Mouse (Mus musculus) intestine, embryonic 16.5 days (tissue): Measurements from ENCODE around the gene Acad12. TPM values are rescaled to one million over a fixed set of nuclear protein-coding genes. Genes with fewer than 3 reads are reported as not detected.
A peak's percentile ranks its signal among the peaks of the same experiment; 100 is the strongest.
"Not testable (repeated sequence)": the region's sequence is repeated elsewhere in the genome, so short reads cannot be mapped to it uniquely, and the experiment has no call there.

Source experiments
- ATAC-seq: fragments of 200-750 bp; cut with Nextera tagmentation; 2 replicates; pipeline ENCODE4 v1.8.0; 2017; ENCODE audit warnings: moderate TSS enrichment, moderate library complexity
- H3K27ac ChIP-seq: fragments of 300-500 bp; sonication (generic); 2 replicates; pipeline ENCODE4 v1.5.1; 2014; ENCODE audit warnings: mild to moderate bottlenecking, low read length
- H3K27me3 ChIP-seq: fragments of 300-500 bp; sonication (generic); replicated peaks from 2 replicates; pipeline ENCODE4 v1.6.1; 2014; ENCODE audit warnings: low read length, control low read depth, mixed read lengths; ENCODE audit not compliant: control insufficient read depth, insufficient read depth
- H3K36me3 ChIP-seq: fragments of 300-500 bp; sonication (generic); 2 replicates; pipeline ENCODE4 v1.6.1; 2014; ENCODE audit warnings: low read length, control low read depth; ENCODE audit not compliant: control insufficient read depth, insufficient read depth
- H3K4me1 ChIP-seq: fragments of 300-500 bp; sonication (generic); 2 replicates; pipeline ENCODE4 v1.6.1; 2014; ENCODE audit warnings: low read length, control low read depth, mixed read lengths; ENCODE audit not compliant: control insufficient read depth, insufficient read depth
- H3K4me2 ChIP-seq: fragments of 300-500 bp; sonication (generic); 2 replicates; pipeline ENCODE4 v1.6.1; 2014; ENCODE audit warnings: low read depth, low read length, control low read depth
- H3K4me3 ChIP-seq: fragments of 300-500 bp; sonication (generic); 2 replicates; pipeline ENCODE4 v1.5.1; 2014; ENCODE audit warnings: mild to moderate bottlenecking, low read length
- H3K9ac ChIP-seq: fragments of 300-500 bp; sonication (generic); 2 replicates; pipeline ENCODE4 v1.6.1; 2014; ENCODE audit warnings: low read depth, low read length
- H3K9me3 ChIP-seq: fragments of 300-500 bp; sonication (generic); 2 replicates; pipeline ENCODE4 v1.6.1; 2016; ENCODE audit warnings: low read length, control low read depth; ENCODE audit not compliant: control insufficient read depth
- WGBS: fragments of 180-500 bp; shearing (Covaris S2); extraction: QIAGEN DNeasy Blood & Tissue Kit; methylation state at CpG from one replicate; pipeline ENCODE4 v1.1.7; 2014; 5-methylcytosine and 5-hydroxymethylcytosine counted together
- polyA plus RNA-seq: library from polyadenylated mRNA; unstranded; fragments of >200 nt; fragmentation: Nextera tagmentation; extraction: Ambion mirVana; gene quantifications from 2 replicates; pipeline ENCODE4 v1.2.1, GENCODE M21; 2015

Acad12 gene
- polyA plus RNA-seq, 1 experiment from 2014 or later = 4.5 TPM

GRCm38 (mm10) chr5:121623241-121623640 lies 4.5 kb upstream of the Acad12 start:
- ATAC-seq = no peak
- Histone ChIP-seq H3K4me2 (no peak overlapping the region), H3K4me3 (no peak overlapping the region), H3K4me1 (no peaks in the 10 kb centered on the region; the same call in 1 of the 2 replicates), H3K27me3 (no peaks in the 10 kb centered on the region), H3K27ac (no peak overlapping the region), H3K9ac (no peak overlapping the region), H3K36me3 (no peaks in the 10 kb centered on the region), H3K9me3 (no peaks in the 10 kb centered on the region)
- WGBS = 80% methylated on average over 3 of the region's 3 CpGs

GRCm38 (mm10) chr5:121621102-121621501 lies 2.4 kb upstream of the Acad12 start:
- H3K4me2 ChIP-seq = no peak overlapping the region
- no peak overlapping the region for H3K27ac ChIP-seq
- 96% methylated on average over 5 of the region's 5 CpGs for WGBS
- no peaks in the 10 kb centered on the region; the same call in 1 of the 2 replicates for H3K4me1 ChIP-seq
- H3K27me3 ChIP-seq = no peaks in the 10 kb centered on the region
- no peak overlapping the region for H3K9ac ChIP-seq
- ATAC-seq = no peak
- no peaks in the 10 kb centered on the region for H3K36me3 ChIP-seq
- H3K9me3 ChIP-seq = no peaks in the 10 kb centered on the region
- H3K4me3 ChIP-seq = no peak overlapping the region

GRCm38 (mm10) chr5:121614921-121615320 lies 3.8 kb downstream of the Acad12 start:
- WGBS = 76% methylated on average over 3 of the region's 3 CpGs

GRCm38 (mm10) chr5:121612036-121612435 lies 6.7 kb downstream of the Acad12 start:
- Histone ChIP-seq H3K4me1 (no peaks in the 10 kb centered on the region), H3K4me3 (no peak overlapping the region), H3K27ac (no peak overlapping the region), H3K9me3 (no peaks in the 10 kb centered on the region), H3K36me3 (no peaks in the 10 kb centered on the region), H3K27me3 (no peaks in the 10 kb centered on the region), H3K9ac (no peak overlapping the region), H3K4me2 (no peak overlapping the region)
- WGBS = 77% methylated on average over 6 of the region's 6 CpGs
- ATAC-seq = no peak

More at GRCm38 (mm10) chr5:121614921-121615320, 3.8 kb downstream of the Acad12 start:
- not testable (repeated sequence) for H3K36me3 ChIP-seq, H3K27me3 ChIP-seq, H3K4me2 ChIP-seq, H3K9ac ChIP-seq, H3K9me3 ChIP-seq, H3K4me3 ChIP-seq, ATAC-seq, H3K4me1 ChIP-seq, H3K27ac ChIP-seq

- H3K9me3 ChIP-seq, H3K27ac ChIP-seq, H3K4me1 ChIP-seq, H3K4me3 ChIP-seq, H3K27me3 ChIP-seq, ATAC-seq, H3K4me2 ChIP-seq, H3K9ac ChIP-seq, H3K36me3 ChIP-seq: not testable (repeated sequence)
- 58% methylated on average over 7 of the region's 8 CpGs for WGBS
Observed at GRCm38 (mm10) chr5:121609556-121610135, 9.1 kb downstream of the Acad12 start.

GRCm38 (mm10) chr5:121606151-121606550 lies 12.6 kb downstream of the Acad12 start:
- no peaks in the 10 kb centered on the region for H3K36me3 ChIP-seq

GRCm38 (mm10) chr5:121603815-121604214 lies 14.9 kb downstream of the Acad12 start:
- not testable (repeated sequence) for H3K4me1 ChIP-seq, H3K4me2 ChIP-seq, H3K9ac ChIP-seq, H3K27me3 ChIP-seq, H3K27ac ChIP-seq, H3K36me3 ChIP-seq, H3K9me3 ChIP-seq, H3K4me3 ChIP-seq
- 68% methylated on average over 1 of the region's 1 CpGs for WGBS
- peak; percentile 68 for ATAC-seq

More at GRCm38 (mm10) chr5:121606151-121606550, 12.6 kb downstream of the Acad12 start:
- WGBS = 2% methylated on average over 2 of the region's 2 CpGs
- no peak overlapping the region for H3K4me3 ChIP-seq
- no peaks in the 10 kb centered on the region for H3K9me3 ChIP-seq
- no peak overlapping the region for H3K27ac ChIP-seq
- peaks cover 4% of the 10 kb centered on the region; the same call in 1 of the 2 replicates for H3K4me1 ChIP-seq
- no peak overlapping the region for H3K4me2 ChIP-seq
- ATAC-seq = no peak
- H3K27me3 ChIP-seq = no peaks in the 10 kb centered on the region
- H3K9ac ChIP-seq = no peak overlapping the region

- no peak overlapping the region for H3K27ac ChIP-seq
- H3K4me3 ChIP-seq = no peak overlapping the region
- H3K9me3 ChIP-seq = no peaks in the 10 kb centered on the region
- no peaks in the 10 kb centered on the region for H3K27me3 ChIP-seq
- WGBS = 29% methylated on average over 9 of the region's 9 CpGs
- peaks cover 4% of the 10 kb centered on the region; the same call in 1 of the 2 replicates for H3K4me1 ChIP-seq
- peak overlapping the region; percentile 31; the same call in 1 of the 2 replicates for H3K9ac ChIP-seq
- H3K4me2 ChIP-seq = no peak overlapping the region
- ATAC-seq = peak; percentile 59
- H3K36me3 ChIP-seq = no peaks in the 10 kb centered on the region
Observed at GRCm38 (mm10) chr5:121601547-121602299, 17.0 kb downstream of the Acad12 start.

- Histone ChIP-seq H3K9me3 (no peaks in the 10 kb centered on the region), H3K4me3 (no peak overlapping the region), H3K9ac (peak overlapping the region; percentile 25; the same call in 1 of the 2 replicates), H3K36me3 (no peaks in the 10 kb centered on the region), H3K4me2 (no peak overlapping the region), H3K27ac (peak overlapping the region; percentile 55; the same call in 1 of the 2 replicates), H3K4me1 (peaks cover 21% of the 10 kb centered on the region), H3K27me3 (no peaks in the 10 kb centered on the region)
- ATAC-seq = 0 out of 2 replicates have a peak, but pooled peaks have one; percentile 9
- 64% methylated on average over 13 of the region's 13 CpGs for WGBS
Observed at GRCm38 (mm10) chr5:121598871-121599610, 19.7 kb downstream of the Acad12 start.
